Mouse (Mus musculus): ENCODE measurements around the gene Lca5l.

- TF ChIP-seq CTCF (IDR thresholded peaks at IDR 0.05; ENCODE audit: control insufficient read depth, insufficient read depth, insufficient replicate concordance, low read depth, low read length) (0 out of 2 replicates have a peak, but pooled peaks have one; percentile 5), POLR2A (IDR thresholded peaks at IDR 0.05; ENCODE audit: control insufficient read depth, low read depth, low read length) (no peak)
Observed at GRCm38 (mm10) chr16:96126684-96127171, 65.3 kb downstream of the Lca5l start.
